Mouse (Mus musculus): Measurements from ENCODE around the gene Rcan2.

DNA sequence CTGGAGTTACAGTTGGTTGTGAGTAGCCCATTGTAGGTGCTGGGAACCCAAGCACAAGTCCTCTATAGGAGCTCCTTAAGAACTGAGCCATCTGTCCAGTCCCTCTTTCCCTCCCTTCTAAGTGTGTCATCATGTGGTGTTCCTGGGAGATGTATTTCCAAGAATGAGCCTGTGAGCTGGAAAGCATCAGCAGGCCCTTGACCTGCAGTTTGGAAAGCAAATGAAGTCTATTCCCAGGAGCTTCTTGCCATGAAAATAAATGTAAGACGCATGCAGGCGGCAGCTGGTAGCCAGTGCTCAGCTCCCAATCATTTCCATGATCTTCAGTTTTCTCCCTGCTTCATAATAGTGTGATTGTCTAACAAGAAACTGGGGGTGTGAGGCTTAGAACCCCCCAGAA, 203.2 kb downstream of the Rcan2 start:
- TF ChIP-seq POLR2A (IDR thresholded peaks at IDR 0.05; ENCODE audit: extremely low read depth, insufficient read depth, low read length), result no peak
- no peak for TF ChIP-seq CTCF (IDR thresholded peaks at IDR 0.05; ENCODE audit: low read depth, low read length)
